Mouse (Mus musculus) liver, embryonic 14.5 days (tissue): Measurements from ENCODE around the gene St8sia1.

ENCODE experiments used
- CTCF ChIP-seq: IDR thresholded peaks from 2 replicates; pipeline ENCODE4 v1.5.1; 2016; ENCODE audit warnings: antibody characterized with exemption, low read depth, control low read depth
- EP300 ChIP-seq: IDR thresholded peaks from 2 replicates; pipeline ENCODE4 v1.6.1; 2016; ENCODE audit warnings: antibody characterized with exemption, low read depth

DNA sequence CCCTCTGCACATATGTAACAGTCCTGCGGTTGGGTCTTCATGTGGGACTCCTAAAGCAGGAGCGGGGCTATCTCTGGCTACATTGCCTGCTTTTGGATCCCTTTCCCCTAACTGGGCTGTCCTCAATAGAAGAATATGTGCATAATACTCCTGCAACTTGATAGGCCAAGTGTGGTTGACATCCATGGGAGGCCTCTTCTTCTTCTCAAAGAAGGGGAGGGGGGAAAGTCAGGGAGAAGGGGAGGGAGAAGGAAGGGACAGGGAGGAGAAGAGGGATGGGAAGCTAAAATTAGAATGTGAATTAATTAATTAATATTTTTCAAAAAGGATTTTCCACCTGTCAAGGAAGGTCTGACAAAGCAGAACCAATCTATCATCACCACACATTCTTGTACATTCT, 97.2 kb downstream of the St8sia1 start:
- no peak for TF ChIP-seq CTCF
- TF ChIP-seq EP300, result no peak
